Mouse (Mus musculus) adrenal gland, postnatal 36 days (tissue): Measurements from ENCODE around the gene Spire2. TPM values are rescaled to one million over a fixed set of nuclear protein-coding genes. Genes with fewer than 3 reads are reported as not detected.

Experiments
- DNase-seq, 2 experiments: peaks; one replicate each; pipeline ENCODE4 v3.0.0; 2021; ENCODE audit warnings: mixed read lengths in 1 of 2
- total RNA-seq, 2 experiments: library from RNA; stranded (reverse); gene quantifications; 2 replicates each; pipeline ENCODE4 v1.2.3; 2021

Gene Spire2
- total RNA-seq, 2 experiments from 2014 or later: 1.1 to 1.4 TPM

DNA sequence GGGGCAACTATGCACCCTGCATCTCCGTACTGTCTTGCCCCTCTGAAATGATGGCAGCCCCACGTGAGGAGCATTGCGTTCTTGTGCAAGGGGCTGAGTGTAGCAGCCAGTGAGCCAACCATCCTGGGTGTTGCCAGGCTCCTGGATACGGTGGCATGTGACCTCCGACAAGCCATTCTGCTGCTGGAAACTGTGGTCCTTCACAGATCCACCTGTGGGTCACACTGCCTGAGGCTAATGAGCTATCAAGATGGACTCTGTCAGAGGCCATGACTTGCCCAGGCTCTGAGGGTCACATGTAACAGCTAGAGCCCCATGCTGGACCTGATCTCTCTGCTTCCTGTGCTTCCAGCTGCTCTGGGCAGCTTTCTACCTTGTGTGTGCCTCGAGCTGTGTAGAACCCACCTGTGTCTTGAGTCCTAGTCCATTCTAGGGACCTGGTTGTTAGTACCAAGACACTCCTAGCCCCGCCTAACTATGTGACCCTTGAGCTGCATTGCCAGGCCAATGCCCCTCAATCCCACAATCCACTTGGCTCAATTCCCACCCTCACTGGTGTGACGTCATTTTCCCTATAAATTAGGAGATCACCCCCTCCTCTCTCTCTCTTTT lies 84.5 kb downstream of the Spire2 start:
- DNase-seq: no peak

Other genes starting within 250 kb of the Spire2 start
- 100 to 1,000 TPM; 706 to 750 TPM for gene Rpl13, start 230.4 kb upstream of the Spire2 start, total RNA-seq
- 1 to 10 TPM; 3.6 to 5.0 TPM for gene Cpne7, start 215.3 kb upstream of the Spire2 start, total RNA-seq
- gene Sult5a1, start 174.4 kb upstream of the Spire2 start, total RNA-seq: 1 to 10 TPM; 5.6 to 5.8 TPM
- gene Dpep1, start 146.5 kb upstream of the Spire2 start, total RNA-seq: 10 to 100 TPM; 39.9 to 47.2 TPM
- gene Chmp1a, start 120.0 kb upstream of the Spire2 start, total RNA-seq: 100 to 1,000 TPM in 1 of 2 experiments, 10 to 100 TPM in 1; 77.5 to 108 TPM
- 1 to 10 TPM; 2.9 to 3.7 TPM for gene Spata33, start 119.9 kb upstream of the Spire2 start, total RNA-seq
- 10 to 100 TPM; 49.0 to 58.6 TPM for gene Cdk10, start 107.9 kb upstream of the Spire2 start, total RNA-seq
- 10 to 100 TPM; 16.8 to 21.4 TPM for gene Spata2l, start 96.5 kb upstream of the Spire2 start, total RNA-seq
- 10 to 100 TPM; 19.4 to 27.9 TPM for gene Zfp276, start 78.5 kb upstream of the Spire2 start, total RNA-seq
- 10 to 100 TPM; 21.1 to 28.1 TPM for gene Vps9d1, start 78.4 kb upstream of the Spire2 start, total RNA-seq
- 10 to 100 TPM in 1 of 2 experiments, 1 to 10 TPM in 1; 1.9 to 10.5 TPM for gene Fanca, start 14.1 kb upstream of the Spire2 start, total RNA-seq
- gene Tcf25, start 41.0 kb downstream of the Spire2 start, total RNA-seq: 100 to 1,000 TPM; 213 to 255 TPM
- not detected for gene Mc1r, start 74.4 kb downstream of the Spire2 start, total RNA-seq
- 1 to 10 TPM; 4.5 to 4.7 TPM for gene Tubb3, start 78.7 kb downstream of the Spire2 start, total RNA-seq
- 10 to 100 TPM; 21.7 to 32.6 TPM for gene Def8, start 90.8 kb downstream of the Spire2 start, total RNA-seq
- gene Afg3l1, start 145.2 kb downstream of the Spire2 start, total RNA-seq: 10 to 100 TPM; 64.2 TPM
- under 1 TPM in 1 of 2 experiments, not detected in 1; 0.43 TPM for gene Dbndd1, start 182.8 kb downstream of the Spire2 start, total RNA-seq
- gene Gas8, start 186.1 kb downstream of the Spire2 start, total RNA-seq: 10 to 100 TPM; 12.1 to 14.7 TPM